ENCODE assay signal across 9 mouse cellular contexts in genomic region chr9:121951114-121951423, GRCm38 (mm10). TPM values are rescaled to one million over a fixed set of nuclear protein-coding genes. Genes with fewer than 3 reads are reported as not detected.
DNase-seq lines count a peak whose midpoint lies in the region; ATAC-seq and TF ChIP-seq lines count a peak whose summit lies in the region.
"Had no signal": no experiment of that assay in that cellular context is flagged by ENCODE, and none has a peak within 500 bp of the region (broad histone marks: within the 10 kb centered on the region; RNA-seq: fewer than 3 reads in every experiment).

No protein-coding gene starts in this region.

- TF ChIP-seq POLR2A in ES-Bruce4 (IDR thresholded peaks at IDR 0.05; ENCODE audit: insufficient read depth, low read length) = no peak

- DNase-seq in heart, embryonic 10.5 days (ENCODE audit: low spot score) = no peak
- no peak for DNase-seq in liver, embryonic 13.5 days
- DNase-seq in adipocyte (ENCODE audit: low spot score) = no peak
- DNase-seq in cerebellum, adult 11-12 months = no peak
- DNase-seq in thymus, adult 18-20 months = no peak

- H3K9ac ChIP-seq in heart, embryonic 13.5 days = peak overlapping the region; percentile 75
- no peak overlapping the region for H3K9ac ChIP-seq in ES-Bruce4 (ENCODE audit: low read depth, poor library complexity, severe bottlenecking)
- peak overlapping the region; percentile 35; the same call in 1 of the 2 replicates for H3K9ac ChIP-seq in forebrain, embryonic 16.5 days (replicated peaks; ENCODE audit: low read depth, low read length)
- H3K9ac ChIP-seq in liver, embryonic 13.5 days = no peak overlapping the region

- 34% methylated on average over 4 of the region's 4 CpGs for WGBS in heart, embryonic 13.5 days
- 34% methylated on average over 4 of the region's 4 CpGs for WGBS in heart, embryonic 10.5 days
- 21% methylated on average over 4 of the region's 4 CpGs for WGBS in forebrain, embryonic 16.5 days
- 39% methylated on average over 4 of the region's 4 CpGs for WGBS in liver, embryonic 13.5 days (ENCODE audit: insufficient replicate concordance)

- no peaks in the 10 kb centered on the region for H3K9me3 ChIP-seq in heart, embryonic 13.5 days
- no peaks in the 10 kb centered on the region for H3K9me3 ChIP-seq in heart, embryonic 10.5 days
- H3K9me3 ChIP-seq in ES-Bruce4 (replicated peaks; ENCODE audit: control insufficient read depth, insufficient read depth, low read length, poor library complexity, severe bottlenecking) = no peaks in the 10 kb centered on the region
- H3K9me3 ChIP-seq in forebrain, embryonic 16.5 days (ENCODE audit: control insufficient read depth, low read length) = no peaks in the 10 kb centered on the region
- H3K9me3 ChIP-seq in liver, embryonic 13.5 days (replicated peaks) = no peaks in the 10 kb centered on the region

- H3K36me3 ChIP-seq in heart, embryonic 13.5 days = no peaks in the 10 kb centered on the region
- no peaks in the 10 kb centered on the region for H3K36me3 ChIP-seq in heart, embryonic 10.5 days
- H3K36me3 ChIP-seq in ES-Bruce4 (ENCODE audit: control insufficient read depth, insufficient read depth, low read length, poor library complexity, severe bottlenecking) = no peaks in the 10 kb centered on the region
- no peaks in the 10 kb centered on the region for H3K36me3 ChIP-seq in forebrain, embryonic 16.5 days (ENCODE audit: control insufficient read depth, insufficient read depth)
- no peaks in the 10 kb centered on the region for H3K36me3 ChIP-seq in liver, embryonic 13.5 days

- H3K4me2 ChIP-seq in heart, embryonic 13.5 days = peak overlapping the region; percentile 70
- peak overlapping the region; percentile 47 for H3K4me2 ChIP-seq in forebrain, embryonic 16.5 days (ENCODE audit: low read length)
- peak overlapping the region; percentile 36 for H3K4me2 ChIP-seq in liver, embryonic 13.5 days

- peak overlapping the region; percentile 38 for H3K4me3 ChIP-seq in heart, embryonic 13.5 days
- H3K4me3 ChIP-seq in heart, embryonic 10.5 days = no peak overlapping the region; the same call in 1 of the 2 replicates
- peak overlapping the region; percentile 21 for H3K4me3 ChIP-seq in ES-Bruce4 (ENCODE audit: low read depth, low read length)
- peak overlapping the region; percentile 21; the same call in 1 of the 2 replicates for H3K4me3 ChIP-seq in forebrain, embryonic 16.5 days (replicated peaks; ENCODE audit: low read length)
- H3K4me3 ChIP-seq in liver, embryonic 13.5 days (replicated peaks) = no peak overlapping the region

- H3K4me1 ChIP-seq in heart, embryonic 13.5 days = peaks cover 36% of the 10 kb centered on the region
- H3K4me1 ChIP-seq in heart, embryonic 10.5 days = peaks cover 15% of the 10 kb centered on the region
- H3K4me1 ChIP-seq in ES-Bruce4 (ENCODE audit: control insufficient read depth, insufficient read depth, low read length) = no peaks in the 10 kb centered on the region
- H3K4me1 ChIP-seq in forebrain, embryonic 16.5 days (replicated peaks; ENCODE audit: control insufficient read depth, insufficient read depth, low read length) = peaks cover 11% of the 10 kb centered on the region
- H3K4me1 ChIP-seq in liver, embryonic 13.5 days (replicated peaks) = peaks cover 5% of the 10 kb centered on the region

- no peak for TF ChIP-seq CTCF in ES-Bruce4 (IDR thresholded peaks at IDR 0.05; ENCODE audit: low read depth, low read length)

- no peaks in the 10 kb centered on the region; the same call in 1 of the 2 replicates for H3K27me3 ChIP-seq in heart, embryonic 13.5 days (replicated peaks)
- H3K27me3 ChIP-seq in heart, embryonic 10.5 days (ENCODE audit: insufficient read depth, poor library complexity, severe bottlenecking) = no peaks in the 10 kb centered on the region; the same call in 1 of the 2 replicates
- no peaks in the 10 kb centered on the region for H3K27me3 ChIP-seq in ES-Bruce4 (ENCODE audit: control insufficient read depth, insufficient read depth, low read length, poor library complexity, severe bottlenecking)
- H3K27me3 ChIP-seq in forebrain, embryonic 16.5 days (replicated peaks; ENCODE audit: control insufficient read depth, insufficient read depth, low read length) = no peaks in the 10 kb centered on the region
- H3K27me3 ChIP-seq in liver, embryonic 13.5 days = no peaks in the 10 kb centered on the region

- TF ChIP-seq EP300 in ES-Bruce4 (IDR thresholded peaks at IDR 0.05; ENCODE audit: insufficient read depth, low read depth, low read length) = no peak

- no peak for ATAC-seq in heart, embryonic 13.5 days (ENCODE audit: extremely low read depth, insufficient number of reproducible peaks, low FRiP score, low TSS enrichment)
- no peak; the same call in 1 of the 2 replicates for ATAC-seq in forebrain, embryonic 16.5 days
- ATAC-seq in liver, embryonic 13.5 days (ENCODE audit: low read depth) = 0 out of 2 replicates have a peak, but pooled peaks have one; percentile 10

- peak overlapping the region; percentile 70 for H3K27ac ChIP-seq in heart, embryonic 13.5 days (replicated peaks)
- no peak overlapping the region for H3K27ac ChIP-seq in heart, embryonic 10.5 days
- H3K27ac ChIP-seq in ES-Bruce4 (ENCODE audit: insufficient read depth, low read length) = no peak overlapping the region
- H3K27ac ChIP-seq in forebrain, embryonic 16.5 days (ENCODE audit: low read length) = no peak overlapping the region
- H3K27ac ChIP-seq in liver, embryonic 13.5 days = no peak overlapping the region

RNA-seq across cellular contexts. Expression of gene Fam198a, which starts 0.3 kb away (rescaled TPM):
- 0.90 and 0.94 TPM in 2 replicates for polyA plus RNA-seq in heart, embryonic 13.5 days (2015; fragmentation: Nextera tagmentation; extraction: Ambion mirVana)
- 0.42 and 0.72 TPM in 2 replicates for polyA plus RNA-seq in heart, embryonic 10.5 days (2016; fragmentation: Nextera tagmentation; extraction: Ambion mirVana)
- not detected in 2 replicates for polyA plus RNA-seq in ES-Bruce4 (2011; ENCODE audit: insufficient read depth, insufficient read length, low read depth, missing spikeins)
- 1.6 and 1.8 TPM in 2 replicates for polyA plus RNA-seq in forebrain, embryonic 16.5 days (2015; fragmentation: Nextera tagmentation; extraction: Ambion mirVana)
- polyA plus RNA-seq in liver, embryonic 13.5 days (2015; fragmentation: Nextera tagmentation; extraction: Ambion mirVana) = 0.12 and 0.25 TPM in 2 replicates
- polyA plus RNA-seq: C2C12 had no signal

RNA-seq across cellular contexts. Expression of gene Cyp8b1, which starts 35.0 kb away (rescaled TPM):
- polyA plus RNA-seq in heart, embryonic 13.5 days (2015; fragmentation: Nextera tagmentation; extraction: Ambion mirVana) = not detected in 2 replicates
- not detected in 2 replicates for polyA plus RNA-seq in heart, embryonic 10.5 days (2016; fragmentation: Nextera tagmentation; extraction: Ambion mirVana)
- not detected in 2 replicates for polyA plus RNA-seq in ES-Bruce4 (2011; ENCODE audit: insufficient read depth, insufficient read length, low read depth, missing spikeins)
- not detected in 2 replicates for polyA plus RNA-seq in forebrain, embryonic 16.5 days (2015; fragmentation: Nextera tagmentation; extraction: Ambion mirVana)
- 0.46 and 0.63 TPM in 2 replicates for polyA plus RNA-seq in liver, embryonic 13.5 days (2015; fragmentation: Nextera tagmentation; extraction: Ambion mirVana)
- polyA plus RNA-seq: C2C12 had no signal

RNA-seq across cellular contexts. Expression of gene Pomgnt2, which starts 45.8 kb away (rescaled TPM):
- 11.7 and 12.4 TPM in 2 replicates for polyA plus RNA-seq in heart, embryonic 13.5 days (2015; fragmentation: Nextera tagmentation; extraction: Ambion mirVana)
- polyA plus RNA-seq in heart, embryonic 10.5 days (2016; fragmentation: Nextera tagmentation; extraction: Ambion mirVana) = 12.9 and 16.2 TPM in 2 replicates
- 7.5 and 7.9 TPM in 2 replicates for polyA plus RNA-seq in ES-Bruce4 (2011; ENCODE audit: insufficient read depth, insufficient read length, low read depth, missing spikeins)
- 28.3 and 32.5 TPM in 2 replicates for polyA plus RNA-seq in forebrain, embryonic 16.5 days (2015; fragmentation: Nextera tagmentation; extraction: Ambion mirVana)
- polyA plus RNA-seq in liver, embryonic 13.5 days (2015; fragmentation: Nextera tagmentation; extraction: Ambion mirVana) = 2.6 and 3.0 TPM in 2 replicates

RNA-seq across cellular contexts. Expression of gene Ackr2, which starts 52.9 kb away (rescaled TPM):
- 0.64 and 0.79 TPM in 2 replicates for polyA plus RNA-seq in heart, embryonic 13.5 days (2015; fragmentation: Nextera tagmentation; extraction: Ambion mirVana)
- 0.31 TPM in 1 of 2 replicates, not detected in the other for polyA plus RNA-seq in heart, embryonic 10.5 days (2016; fragmentation: Nextera tagmentation; extraction: Ambion mirVana)
- polyA plus RNA-seq in ES-Bruce4 (2011; ENCODE audit: insufficient read depth, insufficient read length, low read depth, missing spikeins) = not detected in 2 replicates
- polyA plus RNA-seq in forebrain, embryonic 16.5 days (2015; fragmentation: Nextera tagmentation; extraction: Ambion mirVana) = 2.6 and 3.0 TPM in 2 replicates
- polyA plus RNA-seq in liver, embryonic 13.5 days (2015; fragmentation: Nextera tagmentation; extraction: Ambion mirVana) = 0.21 and 0.27 TPM in 2 replicates
- polyA plus RNA-seq: C2C12 had no signal

Comparison
In these comparisons a context has a peak if more than half of its experiments do, and no peak if none do; other contexts are left out.
1. H3K4me3 ChIP-seq: peak in heart, embryonic 13.5 days (single experiment), ES-Bruce4 (single experiment) and forebrain, embryonic 16.5 days (single experiment); none in heart, embryonic 10.5 days (single experiment) and liver, embryonic 13.5 days (single experiment).
2. H3K9ac ChIP-seq: peak in heart, embryonic 13.5 days (single experiment) and forebrain, embryonic 16.5 days (single experiment); none in ES-Bruce4 (single experiment) and liver, embryonic 13.5 days (single experiment).
3. Peak in every context shown above with its lines, with median percentiles within 50 percentile points of each other: H3K4me2 ChIP-seq.